Mouse (Mus musculus): ENCODE results near the gene Antxr2.

GRCm38 (mm10) chr5:97901096-97901495, 129.7 kb downstream of the Antxr2 start:
- TF ChIP-seq CTCF (conservative IDR thresholded peaks at IDR 0.05; ENCODE audit: insufficient read depth, insufficient read length, low read depth, low read length): no peak
- TF ChIP-seq POLR2A (IDR thresholded peaks at IDR 0.05; ENCODE audit: low read depth, low read length): no peak

All from kidney, adult 2 months (tissue).